Mouse (Mus musculus): ENCODE results near the gene Gm13698. TPM values are rescaled to one million over a fixed set of nuclear protein-coding genes. Genes with fewer than 3 reads are reported as not detected.
"Not testable (repeated sequence)": the region's sequence is repeated elsewhere in the genome, so short reads cannot be mapped to it uniquely, and the experiment has no call there.

Gm13698 gene
- under 1 TPM in 3 of 4 experiments, not detected in 1; 0.65 to 0.91 (median 0.80) TPM for total RNA-seq (2022)

- not testable (repeated sequence) for DNase-seq (ENCODE audit: low spot score in 2 of 2)
Measured at GRCm38 (mm10) chr2:83955393-83955792, at the start of gene Gm13698. Gene Gm13698 (plus strand): TSS chr2:83955693.

DNA sequence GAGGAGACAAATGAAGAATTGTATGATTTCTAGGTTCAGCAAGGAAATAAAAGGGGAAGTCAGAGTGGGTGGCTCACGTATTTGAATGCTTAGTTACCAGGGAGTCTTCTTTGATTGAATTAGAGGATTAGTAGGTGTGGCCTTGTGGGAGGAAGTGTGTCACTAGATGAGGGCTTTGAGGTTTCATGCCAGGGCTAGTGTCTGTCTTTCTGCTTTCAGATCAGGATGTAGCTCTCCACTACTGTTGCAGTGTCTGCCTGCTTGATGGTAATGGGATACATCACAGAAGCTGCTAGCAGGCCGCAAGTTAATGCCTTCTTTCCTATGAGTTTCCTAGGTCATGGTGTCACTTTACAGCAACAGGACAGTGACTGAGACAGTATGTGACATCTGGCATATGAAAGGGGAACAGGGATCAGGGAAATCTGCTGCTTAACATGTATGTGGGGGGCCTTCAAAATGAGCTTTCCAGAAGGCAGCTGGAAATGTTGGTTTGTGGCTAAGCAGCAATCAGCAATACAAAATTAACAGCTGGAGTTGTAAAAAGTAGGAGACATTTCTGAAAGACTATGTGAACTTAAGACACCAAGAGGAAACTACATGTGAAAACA, 25.9 kb upstream of the Gm13698 start:
- DNase-seq (ENCODE audit: low spot score in 2 of 2), result no peak

DNA sequence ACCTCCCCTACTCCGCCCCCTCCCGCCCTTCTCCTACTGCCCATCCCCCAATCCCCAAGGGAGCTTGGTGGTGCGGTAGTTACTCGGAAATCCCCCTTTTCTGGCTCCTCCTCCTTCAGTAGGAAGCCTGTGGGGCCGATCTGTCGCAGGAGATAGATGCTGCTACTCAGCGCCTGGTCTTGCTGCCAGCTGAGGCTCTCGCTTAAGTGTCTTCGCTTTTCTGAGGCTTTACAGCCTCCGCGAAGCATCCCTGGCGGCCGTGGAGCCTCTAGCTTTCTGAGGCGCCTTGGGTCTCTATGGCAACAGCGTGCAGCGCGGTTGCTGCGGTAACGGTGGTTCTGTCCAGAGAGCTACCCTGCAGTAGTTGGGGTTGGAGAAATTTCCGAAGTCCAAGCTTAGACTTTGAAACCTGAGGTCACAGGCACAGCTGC, 14.5 kb upstream of the Gm13698 start, which contains the start of gene Zswim2:
Gene Zswim2, minus strand, starts transcription at position 298 of the 431 bp plus-strand sequence.
- DNase-seq (ENCODE audit: low spot score in 2 of 2), result peak in 1 of 2 experiments; percentile 5

DNA sequence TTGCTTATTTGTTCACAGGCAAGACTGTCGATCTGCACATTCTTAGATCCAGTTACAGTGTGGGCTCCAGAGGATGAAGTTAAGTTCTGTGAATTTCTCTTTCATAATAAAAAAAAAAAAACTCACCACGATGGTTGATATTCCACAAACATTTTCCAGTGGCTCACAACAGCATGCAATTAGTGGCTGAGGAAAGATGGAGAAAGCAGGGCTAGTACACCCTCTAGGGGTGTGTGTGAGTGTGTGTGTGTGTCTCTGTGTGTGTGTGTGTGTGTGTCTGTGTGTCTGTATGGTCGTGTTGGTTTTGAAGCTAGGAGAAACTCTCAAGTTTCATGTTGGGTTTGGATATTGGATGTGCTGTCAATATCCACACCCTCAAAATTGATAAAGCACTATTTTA, 14.1 kb upstream of the Gm13698 start:
- no peak for DNase-seq (ENCODE audit: low spot score in 2 of 2)

GRCm38 (mm10) chr2:83941792-83942191, 13.7 kb upstream of the Gm13698 start:
- DNase-seq (ENCODE audit: low spot score in 2 of 2), result no peak

GRCm38 (mm10) chr2:83961203-83961602, 5.7 kb downstream of the Gm13698 start, which contains the start of gene Gm13693:
Gene Gm13693 (plus strand): TSS chr2:83961503.
- not testable (repeated sequence) for DNase-seq (ENCODE audit: low spot score in 2 of 2)

- not testable (repeated sequence) for DNase-seq (ENCODE audit: low spot score in 2 of 2)
Measured at GRCm38 (mm10) chr2:83967013-83967412, 11.5 kb downstream of the Gm13698 start, which contains the start of gene Gm13695. Gene Gm13695 (plus strand): TSS chr2:83967313.

DNA sequence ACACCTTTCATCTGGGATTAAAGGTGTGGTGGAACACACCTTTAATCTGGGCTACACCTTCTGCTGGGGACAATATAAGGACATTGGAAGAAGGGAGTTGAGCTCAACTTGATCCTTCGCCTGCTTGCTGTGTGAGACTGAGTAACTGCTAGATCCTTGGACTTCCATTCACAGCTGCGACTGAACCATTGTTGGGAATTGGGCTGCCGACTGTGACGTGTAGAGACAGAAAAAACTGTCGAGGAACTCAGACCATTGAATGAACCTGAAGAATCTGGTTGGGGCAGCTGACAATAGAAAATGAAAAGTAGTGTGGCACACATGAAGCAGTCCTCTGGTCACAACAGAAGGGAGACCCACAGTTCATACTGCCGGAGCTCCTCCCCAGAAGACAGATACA, 17.3 kb downstream of the Gm13698 start, which contains the start of gene Gm13696:
Gene Gm13696, plus strand, starts transcription at position 301 of the 400 bp plus-strand sequence.
- not testable (repeated sequence) for DNase-seq (ENCODE audit: low spot score in 2 of 2)

GRCm38 (mm10) chr2:83978633-83979032, 23.1 kb downstream of the Gm13698 start, which contains the start of gene Gm13694:
Gene Gm13694 (plus strand): TSS chr2:83978933.
- not testable (repeated sequence) for DNase-seq (ENCODE audit: low spot score in 2 of 2)

GRCm38 (mm10) chr2:83984443-83984842, 28.9 kb downstream of the Gm13698 start, which contains the start of gene Gm13697:
Gene Gm13697 (plus strand): TSS chr2:83984743.
- DNase-seq (ENCODE audit: low spot score in 2 of 2), result not testable (repeated sequence)

- not testable (repeated sequence) for DNase-seq (ENCODE audit: low spot score in 2 of 2)
Measured at GRCm38 (mm10) chr2:83990253-83990652, 34.8 kb downstream of the Gm13698 start, which contains the start of gene Gm13691. Gene Gm13691 (plus strand): TSS chr2:83990553.

GRCm38 (mm10) chr2:83993639-83994255, 38.3 kb downstream of the Gm13698 start:
- not testable (repeated sequence) for DNase-seq (ENCODE audit: low spot score in 2 of 2)

GRCm38 (mm10) chr2:83994526-83994925, 39.0 kb downstream of the Gm13698 start:
- not testable (repeated sequence) for DNase-seq (ENCODE audit: low spot score in 2 of 2)

Other genes with a start within 250 kb of the Gm13698 start
- gene Itgav, start 231.3 kb upstream of the Gm13698 start, total RNA-seq (2022), result 10 to 100 TPM; 39.5 to 53.4 (median 47.1) TPM
- gene Fam171b, start 143.1 kb upstream of the Gm13698 start, total RNA-seq (2022), result 1 to 10 TPM in 2 of 4 experiments, under 1 TPM in 2; 0.56 to 1.5 (median 0.97) TPM
- not detected for gene Zswim2, start 14.5 kb upstream of the Gm13698 start, total RNA-seq (2022)
- gene Gm13693, start 5.8 kb downstream of the Gm13698 start, total RNA-seq (2022), result under 1 TPM in 3 of 4 experiments, not detected in 1; 0.65 to 0.91 (median 0.80) TPM
- 1 to 10 TPM in 1 of 4 experiments, under 1 TPM in 2, not detected in 1; 0.65 to 5.6 (median 0.91) TPM for gene Gm13695, start 11.6 kb downstream of the Gm13698 start, total RNA-seq (2022)
- gene Gm13696, start 17.4 kb downstream of the Gm13698 start, total RNA-seq (2022), result under 1 TPM in 3 of 4 experiments, not detected in 1; 0.65 to 0.91 (median 0.80) TPM
- under 1 TPM in 3 of 4 experiments, not detected in 1; 0.65 to 0.91 (median 0.80) TPM for gene Gm13694, start 23.2 kb downstream of the Gm13698 start, total RNA-seq (2022)
- under 1 TPM in 3 of 4 experiments, not detected in 1; 0.65 to 0.91 (median 0.80) TPM for gene Gm13697, start 29.1 kb downstream of the Gm13698 start, total RNA-seq (2022)
- under 1 TPM in 3 of 4 experiments, not detected in 1; 0.65 to 0.91 (median 0.80) TPM for gene Gm13691, start 34.9 kb downstream of the Gm13698 start, total RNA-seq (2022)

Data from gastrocnemius, adult 8-10 months (tissue).